Mouse (Mus musculus): Measurements from ENCODE around the gene Wnk2.

DNA sequence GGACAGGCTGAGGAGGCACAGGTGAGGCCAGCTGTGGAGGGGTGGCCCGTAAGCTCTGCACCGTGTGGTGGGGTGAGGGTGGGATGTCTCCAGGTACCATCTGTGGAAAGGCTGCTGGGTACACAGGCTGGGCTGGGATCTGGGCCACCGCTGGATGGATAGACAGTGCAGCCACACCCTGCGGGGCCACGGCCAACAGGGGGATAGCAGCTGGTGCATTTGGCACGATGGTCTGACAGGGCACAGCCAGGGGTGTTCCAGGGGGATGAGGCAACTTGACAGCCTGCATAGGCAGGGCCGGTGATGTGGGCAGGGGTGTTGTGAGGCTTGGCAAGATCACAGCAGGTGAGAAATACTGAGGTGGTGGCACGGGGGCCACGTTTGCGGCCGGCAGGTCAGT, 71.6 kb downstream of the Wnk2 start:
- no peak for TF ChIP-seq CTCF (IDR thresholded peaks at IDR 0.05 in 2 of 3, conservative IDR thresholded peaks at IDR 0.05 in 1 of 3; ENCODE audit: control insufficient read depth in 1 of 3, insufficient read depth in 1 of 3, low read depth in 2 of 3, low read length in 3 of 3, poor library complexity in 1 of 3, severe bottlenecking in 1 of 3)
- no peak for TF ChIP-seq ZMIZ1 (IDR thresholded peaks at IDR 0.05; ENCODE audit: low read depth, low read length)
- no peak for TF ChIP-seq RCOR1 (IDR thresholded peaks at IDR 0.05; ENCODE audit: low read depth, low read length)
- TF ChIP-seq TAL1 (IDR thresholded peaks at IDR 0.05; ENCODE audit: low read length), result no peak
- no peak for TF ChIP-seq NRF1 (IDR thresholded peaks at IDR 0.05; ENCODE audit: insufficient read depth, low read depth, low read length, poor library complexity, severe bottlenecking)
- no peak for TF ChIP-seq EP300 (IDR thresholded peaks at IDR 0.05; ENCODE audit: low read depth in 1 of 2, low read length in 2 of 2)
- TF ChIP-seq KAT2A (conservative IDR thresholded peaks at IDR 0.05; ENCODE audit: low read depth, low read length), result no peak
- TF ChIP-seq ZNF384 (IDR thresholded peaks at IDR 0.05; ENCODE audit: low read depth, low read length), result no peak
- no peak for TF ChIP-seq POLR2A (IDR thresholded peaks at IDR 0.05; ENCODE audit: control insufficient read depth in 1 of 2, insufficient read depth in 1 of 2, low read depth in 1 of 2, low read length in 2 of 2, poor library complexity in 1 of 2)
- no peak for TF ChIP-seq MEF2A (IDR thresholded peaks at IDR 0.05; ENCODE audit: extremely low read depth, insufficient replicate concordance, low read depth, low read length, poor library complexity, severe bottlenecking)
- no peak for TF ChIP-seq TBP (IDR thresholded peaks at IDR 0.05; ENCODE audit: low read depth, low read length)
- no peak for TF ChIP-seq MAFK (IDR thresholded peaks at IDR 0.05; ENCODE audit: borderline replicate concordance, low read depth, low read length)
